Mouse (Mus musculus) hindbrain, postnatal 0 days (tissue): ENCODE data around the gene Clec2l. TPM values are rescaled to one million over a fixed set of nuclear protein-coding genes. Genes with fewer than 3 reads are reported as not detected.

Source experiments
- ATAC-seq: fragments of 200-750 bp; cut with Nextera tagmentation; 2 replicates; pipeline ENCODE4 v1.8.0; 2017; ENCODE audit warnings: mild to moderate bottlenecking, moderate TSS enrichment, moderate library complexity
- DNase-seq: peaks from one replicate; pipeline ENCODE4 v3.0.0-alpha.2; 2015; ENCODE audit warnings: low spot score
- H3K27ac ChIP-seq: fragments of 300-500 bp; sonication (generic); 2 replicates; pipeline ENCODE4 v1.5.1; 2014; ENCODE audit warnings: mild to moderate bottlenecking
- H3K27me3 ChIP-seq: fragments of 300-500 bp; sonication (generic); 2 replicates; pipeline ENCODE4 v1.6.1; 2014; ENCODE audit warnings: low read length, mixed read lengths; ENCODE audit not compliant: insufficient read depth
- H3K36me3 ChIP-seq: fragments of 300-500 bp; sonication (generic); 2 replicates; pipeline ENCODE4 v1.6.1; 2014; ENCODE audit warnings: low read length, mixed read lengths; ENCODE audit not compliant: insufficient read depth
- H3K4me1 ChIP-seq: fragments of 300-500 bp; sonication (generic); 2 replicates; pipeline ENCODE4 v1.6.1; 2014; ENCODE audit warnings: antibody characterized with exemption, low read length, mixed read lengths; ENCODE audit not compliant: insufficient read depth
- H3K4me2 ChIP-seq: fragments of 300-500 bp; sonication (generic); 2 replicates; pipeline ENCODE4 v1.6.1; 2014; ENCODE audit warnings: low read depth, mild to moderate bottlenecking, low read length, moderate library complexity, mixed read lengths
- H3K4me3 ChIP-seq: fragments of 300-500 bp; sonication (generic); 2 replicates; pipeline ENCODE4 v1.5.1; 2014; ENCODE audit warnings: low read length
- H3K9ac ChIP-seq: fragments of 300-500 bp; sonication (generic); replicated peaks from 2 replicates; pipeline ENCODE4 v1.6.1; 2014; ENCODE audit warnings: mild to moderate bottlenecking, low read length, moderate library complexity, mixed read lengths
- H3K9me3 ChIP-seq: fragments of 300-500 bp; sonication (generic); 2 replicates; pipeline ENCODE4 v1.6.1; 2016; ENCODE audit warnings: low read length, mixed read lengths
- CTCF ChIP-seq: IDR thresholded peaks from 2 replicates; pipeline ENCODE4 v1.5.1; 2016; ENCODE audit warnings: antibody characterized with exemption, control low read depth, low read depth
- WGBS: fragments of 180-500 bp; shearing (Covaris S2); extraction: QIAGEN DNeasy Blood & Tissue Kit; methylation state at CpG from one replicate; pipeline ENCODE4 v1.1.7; 2014; 5-methylcytosine and 5-hydroxymethylcytosine counted together
- polyA plus RNA-seq: library from polyadenylated mRNA; unstranded; fragments of >200 nt; fragmentation: Nextera tagmentation; extraction: Ambion mirVana; gene quantifications from 2 replicates; pipeline ENCODE4 v1.2.1, GENCODE M21; 2015
- total RNA-seq: library from RNA; depleted of rRNA; stranded (reverse); fragments of >200 nt; gene quantifications from 2 replicates; pipeline ENCODE4 v1.2.3, GENCODE M21; 2014

Gene Clec2l
- total and polyA plus RNA-seq, 2 experiments from 2014 or later, result 53.0 to 143 TPM

DNA sequence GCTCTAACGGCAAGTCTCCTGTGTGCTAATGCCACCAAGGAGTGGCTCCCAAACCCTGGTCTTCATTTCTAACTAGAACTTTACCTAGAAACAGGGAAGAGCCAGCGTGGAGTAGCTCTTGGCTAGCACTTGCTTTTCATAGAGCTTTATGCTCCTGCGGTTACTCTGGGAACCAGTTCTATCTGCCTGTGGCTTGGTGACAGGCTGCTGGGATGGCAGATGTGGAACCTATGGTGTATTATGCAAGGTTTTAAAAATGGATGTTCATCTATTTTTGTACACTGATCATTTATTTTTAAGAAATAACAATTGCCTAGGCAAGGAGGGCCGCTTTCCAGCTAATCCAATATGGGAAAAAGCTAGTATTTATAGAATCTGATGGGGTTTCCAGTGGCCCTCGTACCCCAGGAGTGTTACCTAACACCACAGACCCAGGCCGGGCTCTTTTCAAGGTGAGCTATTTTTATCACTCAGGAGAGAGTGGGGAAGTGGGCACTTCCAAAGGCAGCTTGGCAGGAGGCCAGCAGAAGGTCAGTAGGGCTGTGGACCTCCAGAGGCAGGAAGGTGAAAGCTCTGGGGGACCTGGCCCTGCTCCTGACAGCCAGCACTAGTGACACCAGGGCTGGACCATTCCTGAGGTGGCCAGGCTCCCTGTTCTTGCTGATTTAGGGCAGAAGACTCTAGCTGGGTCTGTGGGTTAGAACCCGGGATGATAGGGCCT is 41.6 kb downstream of the Clec2l start:
- WGBS, result 77% methylated on average over 7 of the region's 7 CpGs
- Histone ChIP-seq H3K27me3 (no peaks in the 10 kb centered on the region), H3K4me3 (no peak overlapping the region), H3K4me1 (no peaks in the 10 kb centered on the region), H3K9ac (no peak overlapping the region), H3K9me3 (no peaks in the 10 kb centered on the region), H3K27ac (no peak overlapping the region), H3K36me3 (peaks cover 33% of the 10 kb centered on the region), H3K4me2 (no peak overlapping the region)
- ATAC-seq (no peak), DNase-seq (no peak)
- no peak for TF ChIP-seq CTCF

DNA sequence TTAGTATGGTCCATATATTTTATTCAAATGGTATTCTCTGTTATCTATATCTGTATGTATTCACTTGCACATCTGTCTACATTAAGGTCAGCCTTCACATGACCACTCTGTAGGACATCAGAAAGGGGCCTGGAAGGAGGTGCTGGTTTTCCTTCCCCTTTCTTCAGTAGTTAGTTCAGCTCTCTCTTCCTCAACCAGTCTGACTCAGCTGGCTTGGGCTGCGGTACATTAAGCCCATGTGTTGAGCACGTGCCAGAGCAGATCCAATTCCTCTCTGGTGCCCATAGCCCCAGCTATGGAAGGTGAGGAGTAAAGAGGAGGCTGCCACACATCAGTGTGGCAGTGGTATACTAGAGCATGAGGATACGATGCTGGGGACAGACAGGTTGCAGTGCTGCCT is 47.6 kb downstream of the Clec2l start:
- WGBS, result 86% methylated on average over 3 of the region's 3 CpGs
- ATAC-seq (no peak), DNase-seq (no peak)
- H3K27ac ChIP-seq, result no peak overlapping the region
- H3K4me2 ChIP-seq, result no peak overlapping the region
- H3K9ac ChIP-seq, result no peak overlapping the region
- H3K27me3 ChIP-seq, result no peaks in the 10 kb centered on the region
- H3K9me3 ChIP-seq, result no peaks in the 10 kb centered on the region
- TF ChIP-seq CTCF, result no peak
- peaks cover 48% of the 10 kb centered on the region for H3K36me3 ChIP-seq
- no peak overlapping the region for H3K4me3 ChIP-seq
- no peaks in the 10 kb centered on the region for H3K4me1 ChIP-seq

DNA sequence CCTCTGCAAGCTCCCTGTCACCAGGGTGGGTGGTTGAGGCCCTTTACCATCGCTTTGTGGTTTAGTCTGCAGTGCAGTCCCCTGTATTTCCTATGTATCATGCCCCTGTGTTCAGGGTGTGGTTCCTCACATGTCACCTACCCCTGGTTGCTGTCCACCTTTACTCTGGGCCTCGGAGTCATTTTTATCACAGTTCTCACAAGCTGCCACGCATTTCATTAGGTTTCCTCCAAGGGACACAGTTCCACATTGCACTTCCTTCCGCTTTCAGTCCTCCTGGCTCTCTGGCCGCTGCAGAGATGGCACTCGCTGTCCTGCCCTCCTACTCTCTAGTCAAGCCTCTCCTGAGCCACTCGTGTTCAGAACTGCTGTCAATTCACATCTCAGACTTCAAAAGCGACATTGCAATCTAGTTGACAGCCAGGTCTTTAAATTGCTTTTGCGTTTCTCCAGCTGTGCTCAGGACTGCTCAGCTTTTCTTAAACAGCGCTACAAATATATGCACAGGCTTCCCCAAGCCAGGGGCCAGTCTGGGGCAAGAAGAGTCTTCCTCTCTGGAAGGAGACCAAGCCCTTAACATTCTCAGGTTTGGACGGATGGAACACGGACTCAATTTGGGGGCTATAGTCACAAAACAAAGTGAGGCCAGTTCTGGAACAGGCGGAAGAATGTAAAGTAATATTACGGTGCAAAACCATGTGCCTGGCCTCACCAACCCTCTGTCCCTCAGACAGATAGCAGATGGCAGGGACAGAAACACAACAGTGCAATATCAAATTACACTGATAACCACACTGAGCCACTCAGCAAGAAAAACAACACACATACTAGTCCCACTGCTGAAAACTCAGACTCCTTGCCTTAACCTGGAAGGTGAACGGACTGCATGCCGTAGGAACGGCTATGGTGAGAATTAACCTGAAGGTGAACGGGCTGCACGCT is 51.4 kb downstream of the Clec2l start:
- Histone ChIP-seq H3K36me3 (peaks cover 68% of the 10 kb centered on the region), H3K9ac (no peak overlapping the region), H3K27me3 (no peaks in the 10 kb centered on the region), H3K27ac (no peak overlapping the region), H3K4me3 (no peak overlapping the region), H3K4me2 (no peak overlapping the region), H3K4me1 (no peaks in the 10 kb centered on the region), H3K9me3 (no peaks in the 10 kb centered on the region)
- DNase-seq, result no peak
- ATAC-seq, result no peak
- TF ChIP-seq CTCF, result no peak
- 86% methylated on average over 19 of the region's 19 CpGs for WGBS

DNA sequence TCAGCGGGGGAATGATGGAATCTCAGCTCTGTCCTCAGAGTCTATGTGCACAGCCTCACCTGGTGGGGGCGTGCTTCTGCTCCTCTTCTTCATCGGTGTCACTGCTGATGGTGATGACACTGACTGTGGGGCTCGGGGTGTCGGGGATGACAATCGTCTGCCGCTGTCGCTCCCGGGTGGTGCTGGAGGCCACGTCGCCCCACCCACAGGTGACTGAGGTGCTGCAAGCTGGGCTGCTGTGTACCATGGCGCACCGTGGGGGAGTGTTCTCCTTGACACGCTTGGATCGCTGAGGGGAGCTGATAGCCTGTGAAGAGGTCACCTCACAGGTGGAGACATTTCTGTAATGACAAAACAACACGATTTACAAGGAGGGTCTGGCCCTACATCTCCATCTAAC is 53.0 kb downstream of the Clec2l start:
- no peak overlapping the region for H3K4me2 ChIP-seq
- TF ChIP-seq CTCF, result no peak
- no peaks in the 10 kb centered on the region for H3K27me3 ChIP-seq
- 92% methylated on average over 16 of the region's 16 CpGs for WGBS
- no peaks in the 10 kb centered on the region for H3K9me3 ChIP-seq
- H3K36me3 ChIP-seq, result peaks cover 67% of the 10 kb centered on the region
- ATAC-seq (no peak), DNase-seq (no peak)
- H3K27ac ChIP-seq, result no peak overlapping the region
- H3K4me1 ChIP-seq, result no peaks in the 10 kb centered on the region
- no peak overlapping the region for H3K4me3 ChIP-seq
- H3K9ac ChIP-seq, result no peak overlapping the region

DNA sequence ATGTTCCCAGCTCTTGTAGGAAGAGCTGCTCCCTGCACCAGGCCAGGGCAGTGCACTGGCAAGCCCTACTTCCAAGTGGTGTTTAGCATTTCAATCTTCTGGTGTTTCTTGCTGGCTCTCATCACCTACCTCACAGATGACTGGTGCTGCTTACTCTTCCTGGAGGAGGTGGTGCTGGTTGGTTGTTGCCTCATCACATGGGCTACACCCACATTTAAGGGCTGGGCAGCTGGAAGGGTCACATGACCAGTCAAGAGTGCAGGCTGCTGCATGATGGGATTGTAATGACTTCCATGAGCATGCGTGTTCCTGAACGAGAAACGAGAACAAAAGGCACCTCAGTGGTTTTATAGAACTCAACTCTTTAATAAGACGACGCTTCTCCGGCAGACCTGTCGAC is 55.8 kb downstream of the Clec2l start:
- WGBS, result 91% methylated on average over 7 of the region's 7 CpGs
- Histone ChIP-seq H3K9ac (no peak overlapping the region), H3K4me2 (no peak overlapping the region), H3K4me3 (no peak overlapping the region), H3K9me3 (no peaks in the 10 kb centered on the region), H3K36me3 (peaks cover 48% of the 10 kb centered on the region; the same call in 1 of the 2 replicates), H3K4me1 (no peaks in the 10 kb centered on the region), H3K27me3 (no peaks in the 10 kb centered on the region), H3K27ac (no peak overlapping the region)
- no peak for ATAC-seq
- no peak for DNase-seq
- no peak for TF ChIP-seq CTCF

DNA sequence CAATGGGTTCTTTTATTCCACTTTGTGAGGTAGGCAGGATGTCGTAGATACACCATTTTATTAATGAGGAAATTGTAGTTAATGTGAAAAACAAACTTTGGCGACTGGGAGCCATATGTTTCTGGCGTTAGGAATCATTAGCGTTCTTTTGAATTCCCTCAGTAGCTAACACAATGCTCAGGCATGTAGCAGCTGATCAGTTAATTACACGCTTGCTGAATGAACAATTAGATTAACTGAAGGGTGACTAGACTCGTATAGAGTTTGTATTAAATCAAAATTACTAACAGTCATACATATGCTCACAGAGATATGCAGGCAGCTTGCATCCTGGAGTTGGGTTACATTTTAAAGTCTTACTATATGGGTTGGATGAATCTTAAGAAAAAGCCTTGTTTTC is 56.4 kb downstream of the Clec2l start:
- peaks cover 42% of the 10 kb centered on the region; the same call in 1 of the 2 replicates for H3K36me3 ChIP-seq

DNA sequence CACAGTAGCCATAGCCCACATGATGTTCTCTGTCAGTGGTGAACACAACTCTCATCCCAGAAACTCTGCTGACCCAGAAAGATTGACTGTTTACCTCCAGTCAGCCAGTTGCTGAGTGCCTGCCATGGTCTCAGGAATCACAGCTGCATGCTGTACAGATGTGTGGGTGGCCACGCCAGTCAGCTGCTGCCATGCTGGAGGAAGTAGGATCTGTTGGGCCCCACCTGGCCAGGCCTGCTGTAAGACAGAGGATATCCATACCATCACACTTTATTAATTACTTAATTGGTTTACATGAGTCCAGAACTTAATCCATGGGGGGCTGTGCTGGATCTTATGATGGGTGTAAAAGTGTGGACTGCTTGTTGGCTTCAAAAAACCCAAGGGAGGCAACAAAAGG is 58.5 kb downstream of the Clec2l start:
- peaks cover 21% of the 10 kb centered on the region; the same call in 1 of the 2 replicates for H3K36me3 ChIP-seq
- TF ChIP-seq CTCF, result no peak
- WGBS, result 82% methylated on average over 1 of the region's 1 CpGs

More for the DNA sequence above, 56.4 kb downstream of the Clec2l start:
- TF ChIP-seq CTCF, result no peak
- Histone ChIP-seq H3K4me3 (no peak overlapping the region), H3K9me3 (no peaks in the 10 kb centered on the region), H3K27ac (no peak overlapping the region), H3K9ac (no peak overlapping the region), H3K4me1 (no peaks in the 10 kb centered on the region), H3K27me3 (no peaks in the 10 kb centered on the region), H3K4me2 (no peak overlapping the region)
- no peak for ATAC-seq
- no peak for DNase-seq
- WGBS, result 33% methylated on average over 6 of the region's 6 CpGs

More for the DNA sequence above, 58.5 kb downstream of the Clec2l start:
- Histone ChIP-seq H3K9me3 (no peaks in the 10 kb centered on the region), H3K4me1 (no peaks in the 10 kb centered on the region), H3K27ac (no peak overlapping the region; the same call in 1 of the 2 replicates), H3K4me3 (no peak overlapping the region), H3K4me2 (no peak overlapping the region), H3K27me3 (no peaks in the 10 kb centered on the region), H3K9ac (no peak overlapping the region)
- DNase-seq (no peak), ATAC-seq (no peak)
